Mouse (Mus musculus): Measurements from ENCODE around the gene Hsd3b5. TPM values are rescaled to one million over a fixed set of nuclear protein-coding genes. Genes with fewer than 3 reads are reported as not detected.
"Not testable (repeated sequence)": the region's sequence is repeated elsewhere in the genome, so short reads cannot be mapped to it uniquely, and the experiment has no call there.

Gene Hsd3b5
- polyA plus RNA-seq, 1 experiment from 2014 or later, result 0.08 TPM

DNA sequence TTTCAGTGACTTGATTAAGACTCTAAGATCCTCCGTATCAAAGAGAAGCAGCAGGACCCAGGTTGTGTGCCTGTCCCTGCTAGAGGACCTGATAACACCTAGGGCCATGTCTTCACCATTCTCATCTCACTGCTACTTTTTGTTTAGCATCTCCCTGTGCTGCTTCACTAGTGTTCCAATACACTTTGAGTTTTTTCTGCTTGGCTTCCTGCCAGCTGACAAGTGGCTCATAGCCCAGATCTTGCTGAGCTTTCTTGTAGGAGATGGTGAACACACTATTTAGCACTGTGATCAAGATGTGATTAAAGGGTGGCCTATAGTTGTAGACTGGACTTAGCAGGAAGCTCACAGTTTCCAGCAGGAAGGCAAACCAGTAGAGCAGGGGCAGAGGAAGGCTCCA, 49.0 kb downstream of the Hsd3b5 start:
- not testable (repeated sequence) for H3K4me1 ChIP-seq (replicated peaks); H3K4me3 ChIP-seq (replicated peaks); H3K9me3 ChIP-seq (replicated peaks); H3K4me2 ChIP-seq; H3K9ac ChIP-seq; H3K27ac ChIP-seq; H3K36me3 ChIP-seq; ATAC-seq (ENCODE audit: low read depth); H3K27me3 ChIP-seq; DNase-seq
- WGBS (ENCODE audit: insufficient replicate concordance), result 57% methylated on average over 1 of the region's 1 CpGs

Other genes with a start within 250 kb of the Hsd3b5 start
- gene Zfp697, start 247.8 kb downstream of the Hsd3b5 start, polyA plus RNA-seq (2015; fragmentation: Nextera tagmentation; extraction: Ambion mirVana), result 2.0 and 2.8 TPM in 2 replicates
- gene Gm4450, start 173.1 kb downstream of the Hsd3b5 start, polyA plus RNA-seq (2015; fragmentation: Nextera tagmentation; extraction: Ambion mirVana), result not detected in 2 replicates
- gene Hsd3b4, start 119.7 kb downstream of the Hsd3b5 start, polyA plus RNA-seq (2015; fragmentation: Nextera tagmentation; extraction: Ambion mirVana), result 0.17 and 0.31 TPM in 2 replicates
- gene Gm10681, start 41.4 kb downstream of the Hsd3b5 start, polyA plus RNA-seq (2015; fragmentation: Nextera tagmentation; extraction: Ambion mirVana), result 0.17 and 0.31 TPM in 2 replicates
- not detected in 2 replicates for gene Hsd3b2, start 94.3 kb upstream of the Hsd3b5 start, polyA plus RNA-seq (2015; fragmentation: Nextera tagmentation; extraction: Ambion mirVana)
- 0.54 and 1.3 TPM in 2 replicates for gene Hsd3b3, start 132.9 kb upstream of the Hsd3b5 start, polyA plus RNA-seq (2015; fragmentation: Nextera tagmentation; extraction: Ambion mirVana)
- gene Hsd3b6, start 184.2 kb upstream of the Hsd3b5 start, polyA plus RNA-seq (2015; fragmentation: Nextera tagmentation; extraction: Ambion mirVana), result 15.0 and 15.5 TPM in 2 replicates
- gene Hsd3b1, start 229.5 kb upstream of the Hsd3b5 start, polyA plus RNA-seq (2015; fragmentation: Nextera tagmentation; extraction: Ambion mirVana), result 14.1 and 16.8 TPM in 2 replicates

Data from liver, embryonic 13.5 days (tissue).